Comparison of ENCODE assay signal across 24 mouse cellular contexts in the genomic region with DNA sequence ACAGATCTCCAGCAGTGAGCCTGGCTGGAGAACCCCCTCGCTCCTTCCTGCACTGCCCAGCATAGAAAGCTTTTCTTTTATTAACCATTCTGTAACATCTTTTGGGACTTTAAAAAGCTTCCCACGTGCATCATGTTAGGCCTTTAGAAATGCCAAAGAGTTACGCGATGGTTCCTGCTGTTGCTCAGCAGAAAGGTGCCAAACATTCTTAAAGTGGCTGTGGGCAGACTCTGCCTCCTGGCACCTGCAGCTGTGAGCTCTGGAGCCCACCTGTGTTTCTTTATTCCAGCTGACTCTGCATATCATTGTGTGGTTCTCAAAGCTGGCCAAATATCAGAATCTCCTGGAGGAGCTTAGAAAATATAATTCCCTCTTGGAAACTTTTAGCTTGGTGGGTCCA. TPM values are rescaled to one million over a fixed set of nuclear protein-coding genes. Genes with fewer than 3 reads are reported as not detected.
DNase-seq lines count a peak whose midpoint lies in the region; ATAC-seq lines count a peak whose summit lies in the region.
"Had no signal": no experiment of that assay in that cellular context is flagged by ENCODE, and none has a peak within 500 bp of the region (broad histone marks: within the 10 kb centered on the region; RNA-seq: fewer than 3 reads in every experiment).

No protein-coding gene starts in this region.

- ATAC-seq in frontal cortex, adult (ENCODE audit: low TSS enrichment): peak; percentile 50
- ATAC-seq: activated CD4-positive, CD25-positive, alpha-beta regulatory T cell, adult 4 months; CD4-positive, CD25-positive, alpha-beta regulatory T cell, adult 4 months had no signal

- DNase-seq in frontal cortex, postnatal 10 days (ENCODE audit: low spot score in 2 of 2): no peak
- peak; percentile 30 for DNase-seq in layer of hippocampus, adult 11-12 months (ENCODE audit: low spot score)
- no peak for DNase-seq in layer of hippocampus, postnatal 14 days (ENCODE audit: low spot score in 2 of 2)
- DNase-seq in layer of hippocampus, adult 9-11 months: peak; percentile 31
- DNase-seq in layer of hippocampus, postnatal 10 days (ENCODE audit: low spot score in 2 of 2): no peak
- DNase-seq in brain, adult 2 months (ENCODE audit: low read depth, low spot score): peak; percentile 59
- no peak for DNase-seq in kidney, postnatal 10 days
- DNase-seq: adrenal gland, adult 2 months; adrenal gland, adult 8-10 months; adrenal gland, postnatal 10 days; adrenal gland, postnatal 14 days; adrenal gland, postnatal 25 days; adrenal gland, postnatal 36 days; B cell, adult 2 months; cerebellum, adult 11 months; cerebellum, adult 11-12 months; cerebellum, adult 18-20 months had no signal

RNA-seq across cellular contexts. Expression of gene Ccna1, which starts 51.3 kb away (rescaled TPM):
- total RNA-seq in layer of hippocampus, postnatal 14 days (2021): 1 to 10 TPM; 2.2 to 3.7 TPM
- total RNA-seq in layer of hippocampus, postnatal 10 days (2021): 1 to 10 TPM; 2.4 to 4.1 TPM
- total RNA-seq: adrenal gland, adult 18-20 months; adrenal gland, adult 8-10 months; adrenal gland, postnatal 25 days; adrenal gland, postnatal 36 days; CH12.LX; G1E; MEL had no signal

Comparison
In these comparisons a context has a peak if more than half of its experiments do, and no peak if none do; other contexts are left out.
1. DNase-seq: peak in layer of hippocampus, adult 11-12 months (single experiment), layer of hippocampus, adult 9-11 months (single experiment) and brain, adult 2 months (single experiment); none in frontal cortex, postnatal 10 days (0 of 2), layer of hippocampus, postnatal 14 days (0 of 2), layer of hippocampus, postnatal 10 days (0 of 2) and kidney, postnatal 10 days (single experiment).